Comparison of ENCODE assay signal across 8 mouse cellular contexts in genomic region chr17:12781101-12781500, GRCm38 (mm10). TPM values are rescaled to one million over a fixed set of nuclear protein-coding genes. Genes with fewer than 3 reads are reported as not detected.
DNase-seq lines count a peak whose midpoint lies in the region; ATAC-seq and TF ChIP-seq lines count a peak whose summit lies in the region.

No protein-coding gene starts in this region.

- H3K9ac ChIP-seq in hindbrain, embryonic 11.5 days (ENCODE audit: low read depth, low read length) = no peak overlapping the region
- H3K9ac ChIP-seq in liver, embryonic 11.5 days (ENCODE audit: low read depth, low read length) = peak overlapping the region; percentile 8; the same call in 1 of the 2 replicates

- no peaks in the 10 kb centered on the region for H3K36me3 ChIP-seq in hindbrain, embryonic 10.5 days
- H3K36me3 ChIP-seq in hindbrain, embryonic 11.5 days (ENCODE audit: control insufficient read depth, insufficient read depth, low read length) = no peaks in the 10 kb centered on the region
- H3K36me3 ChIP-seq in embryonic facial prominence, embryonic 10.5 days (replicated peaks) = peaks cover 29% of the 10 kb centered on the region
- H3K36me3 ChIP-seq in liver, embryonic 11.5 days (ENCODE audit: control insufficient read depth, insufficient read depth, low read length) = no peaks in the 10 kb centered on the region

- no peak overlapping the region for H3K4me2 ChIP-seq in hindbrain, embryonic 11.5 days (replicated peaks; ENCODE audit: low read depth, low read length)
- H3K4me2 ChIP-seq in liver, embryonic 11.5 days = peak overlapping the region; percentile 47

- H3K4me1 ChIP-seq in hindbrain, embryonic 10.5 days (replicated peaks) = peaks cover 17% of the 10 kb centered on the region
- no peaks in the 10 kb centered on the region; the same call in 1 of the 2 replicates for H3K4me1 ChIP-seq in hindbrain, embryonic 11.5 days (replicated peaks; ENCODE audit: control insufficient read depth, insufficient read depth, low read length)
- H3K4me1 ChIP-seq in embryonic facial prominence, embryonic 10.5 days = peaks cover 38% of the 10 kb centered on the region
- peaks cover 30% of the 10 kb centered on the region for H3K4me1 ChIP-seq in liver, embryonic 11.5 days (replicated peaks; ENCODE audit: control insufficient read depth, insufficient read depth, low read length)
- peaks cover 3% of the 10 kb centered on the region; the same call in 1 of the 2 replicates for H3K4me1 ChIP-seq in cerebellum, adult 2 months (ENCODE audit: control insufficient read depth, insufficient read depth, low read length)

- no peaks in the 10 kb centered on the region for H3K9me3 ChIP-seq in hindbrain, embryonic 10.5 days
- no peaks in the 10 kb centered on the region for H3K9me3 ChIP-seq in hindbrain, embryonic 11.5 days (ENCODE audit: control insufficient read depth, low read length)
- H3K9me3 ChIP-seq in embryonic facial prominence, embryonic 10.5 days = no peaks in the 10 kb centered on the region
- no peaks in the 10 kb centered on the region for H3K9me3 ChIP-seq in liver, embryonic 11.5 days (ENCODE audit: control insufficient read depth, low read length)

- no peak for ATAC-seq in hindbrain, embryonic 11.5 days (ENCODE audit: low FRiP score)
- peak; percentile 81 for ATAC-seq in liver, embryonic 11.5 days (replicated peaks; ENCODE audit: low FRiP score)

- peak overlapping the region; percentile 72 for H3K27ac ChIP-seq in hindbrain, embryonic 10.5 days
- H3K27ac ChIP-seq in hindbrain, embryonic 11.5 days (ENCODE audit: low read depth, low read length) = no peak overlapping the region
- peak overlapping the region; percentile 79 for H3K27ac ChIP-seq in embryonic facial prominence, embryonic 10.5 days (replicated peaks)
- peak overlapping the region; percentile 58 for H3K27ac ChIP-seq in liver, embryonic 11.5 days (ENCODE audit: low read depth, low read length)
- H3K27ac ChIP-seq in cerebellum, adult 2 months (ENCODE audit: insufficient read depth, low read length) = no peak overlapping the region

- TF ChIP-seq POLR2A in cerebellum, adult 2 months (IDR thresholded peaks at IDR 0.05; ENCODE audit: borderline replicate concordance, insufficient read depth, low read length) = no peak

- WGBS in hindbrain, embryonic 10.5 days = 52% methylated on average over 5 of the region's 5 CpGs
- WGBS in hindbrain, embryonic 11.5 days = 50% methylated on average over 5 of the region's 5 CpGs
- WGBS in embryonic facial prominence, embryonic 10.5 days = 47% methylated on average over 5 of the region's 5 CpGs
- 26% methylated on average over 5 of the region's 5 CpGs for WGBS in liver, embryonic 11.5 days
- 73% methylated on average over 5 of the region's 5 CpGs for WGBS in cerebellum, adult 2 months

- no peaks in the 10 kb centered on the region for H3K27me3 ChIP-seq in hindbrain, embryonic 10.5 days (ENCODE audit: insufficient read depth, poor library complexity, severe bottlenecking)
- H3K27me3 ChIP-seq in hindbrain, embryonic 11.5 days (ENCODE audit: control insufficient read depth, insufficient read depth, low read length) = no peaks in the 10 kb centered on the region
- no peaks in the 10 kb centered on the region for H3K27me3 ChIP-seq in embryonic facial prominence, embryonic 10.5 days (replicated peaks; ENCODE audit: low read depth, poor library complexity, severe bottlenecking)
- no peaks in the 10 kb centered on the region for H3K27me3 ChIP-seq in liver, embryonic 11.5 days (replicated peaks; ENCODE audit: control insufficient read depth, insufficient read depth, low read length)
- no peaks in the 10 kb centered on the region for H3K27me3 ChIP-seq in cerebellum, adult 2 months (ENCODE audit: control insufficient read depth, insufficient read depth, low read length)

- intact Hi-C loops in left cerebral cortex, postnatal 14 days (cut with DNase I) = no loop called here

- no peak overlapping the region for H3K4me3 ChIP-seq in hindbrain, embryonic 10.5 days
- H3K4me3 ChIP-seq in hindbrain, embryonic 11.5 days (ENCODE audit: low read depth, low read length) = no peak overlapping the region
- peak overlapping the region; percentile 28; the same call in 1 of the 2 replicates for H3K4me3 ChIP-seq in embryonic facial prominence, embryonic 10.5 days
- no peak overlapping the region for H3K4me3 ChIP-seq in liver, embryonic 11.5 days (ENCODE audit: low read depth, low read length)
- H3K4me3 ChIP-seq in cerebellum, adult 2 months (replicated peaks; ENCODE audit: insufficient read depth, low read depth, low read length) = no peak overlapping the region

- DNase-seq in hindbrain, embryonic 10.5 days (ENCODE audit: low spot score) = peak; percentile 38
- no peak for DNase-seq in hindbrain, embryonic 11.5 days (ENCODE audit: low spot score)
- DNase-seq in NIH3T3 (ENCODE audit: low read depth) = peak; percentile 84
- peak; percentile 70 for DNase-seq in embryonic facial prominence, embryonic 10.5 days (ENCODE audit: low spot score)
- no peak for DNase-seq in liver, embryonic 11.5 days (ENCODE audit: low spot score)
- no peak for DNase-seq in left cerebral cortex, postnatal 14 days (ENCODE audit: low spot score in 2 of 2)
- DNase-seq in spleen, postnatal 14 days (ENCODE audit: low spot score in 2 of 2) = no peak
- DNase-seq in cerebellum, adult 2 months = no peak

- TF ChIP-seq CTCF in cerebellum, adult 2 months (IDR thresholded peaks at IDR 0.05; ENCODE audit: borderline replicate concordance, insufficient read depth, low read depth, low read length) = no peak

RNA-seq across cellular contexts. Expression of gene Igf2r, which starts 11.6 kb away (rescaled TPM):
- polyA plus RNA-seq in hindbrain, embryonic 10.5 days (2016; fragmentation: Nextera tagmentation; extraction: Ambion mirVana) = 17.3 and 20.8 TPM in 2 replicates
- 16.9 and 18.7 TPM in 2 replicates for polyA plus RNA-seq in hindbrain, embryonic 11.5 days (2014; fragmentation: Nextera tagmentation; extraction: Ambion mirVana)
- 25.9 and 27.2 TPM in 2 replicates for polyA plus RNA-seq in embryonic facial prominence, embryonic 10.5 days (2016; fragmentation: Nextera tagmentation; extraction: Ambion mirVana)
- 41.8 and 43.7 TPM in 2 replicates for polyA plus RNA-seq in liver, embryonic 11.5 days (2014; fragmentation: Nextera tagmentation; extraction: Ambion mirVana)
- 10 to 100 TPM; 25.8 to 25.9 TPM for total RNA-seq in left cerebral cortex, postnatal 14 days (2021)
- 18.1 and 19.7 TPM in 2 replicates for polyA plus RNA-seq in cerebellum, adult 2 months (2012; rRNA removed)

Comparison
In these comparisons a context has a peak if more than half of its experiments do, and no peak if none do; other contexts are left out.
1. DNase-seq: peak in hindbrain, embryonic 10.5 days (single experiment), NIH3T3 (single experiment) and embryonic facial prominence, embryonic 10.5 days (single experiment); none in hindbrain, embryonic 11.5 days (single experiment), liver, embryonic 11.5 days (single experiment), left cerebral cortex, postnatal 14 days (0 of 2), spleen, postnatal 14 days (0 of 2) and cerebellum, adult 2 months (0 of 2).
2. H3K27ac ChIP-seq: peak in hindbrain, embryonic 10.5 days (single experiment), embryonic facial prominence, embryonic 10.5 days (single experiment) and liver, embryonic 11.5 days (single experiment); none in hindbrain, embryonic 11.5 days (single experiment) and cerebellum, adult 2 months (single experiment).